Mouse (Mus musculus): Measurements from ENCODE around the gene 2610028H24Rik.

Gene 2610028H24Rik

DNA sequence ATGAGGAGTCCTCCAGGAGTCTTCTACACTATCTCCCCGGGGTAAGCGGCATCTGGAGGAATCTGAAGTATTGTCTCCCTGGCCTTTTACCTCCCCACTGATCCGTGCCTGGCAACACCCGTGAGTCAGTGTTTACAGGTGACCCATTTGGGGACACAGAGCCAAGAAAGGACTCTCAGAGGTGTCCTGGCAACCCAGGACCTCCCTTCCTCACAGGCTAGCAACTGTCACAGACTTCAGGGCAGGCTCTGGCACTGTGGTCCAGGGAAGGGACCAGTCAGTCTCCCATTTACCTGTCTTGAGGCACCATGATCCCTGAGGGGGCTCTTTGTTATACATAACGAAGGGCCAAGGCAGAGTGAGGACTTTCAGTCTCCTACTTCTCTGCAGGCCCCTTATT, at the start of gene 2610028H24Rik:
TSS of gene 2610028H24Rik (plus strand) at position 231 of the 400 bp plus-strand sequence.
- no peak for DNase-seq

DNA sequence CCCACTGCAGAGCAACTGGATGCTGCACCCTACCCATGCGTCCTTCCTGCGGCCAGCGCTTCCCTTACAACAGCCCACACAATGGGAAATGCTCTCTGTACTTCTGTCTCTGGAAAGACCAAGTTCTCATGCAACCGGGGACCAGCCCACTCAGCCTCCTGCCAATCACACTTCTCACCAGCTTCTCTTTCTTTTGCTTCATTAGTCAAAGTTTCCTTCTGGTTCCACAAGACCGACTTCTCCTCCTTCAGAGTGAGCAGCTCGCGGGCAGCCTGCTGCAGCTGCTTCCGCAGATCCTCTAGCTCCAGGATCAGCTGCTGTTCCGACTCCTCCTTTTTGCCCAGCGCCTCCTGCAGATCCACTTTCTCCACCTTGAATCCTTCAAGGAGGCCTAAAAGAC, 40.4 kb upstream of the 2610028H24Rik start:
- peak; percentile 48 for DNase-seq

- DNase-seq, result peak; percentile 74
These were observed 32.1 kb upstream of the 2610028H24Rik start for GRCm38 (mm10) chr10:76416811-76417210.

GRCm38 (mm10) chr10:76425674-76426073, 23.2 kb upstream of the 2610028H24Rik start:
- DNase-seq, result no peak

- no peak for DNase-seq
These were observed 15.0 kb upstream of the 2610028H24Rik start for GRCm38 (mm10) chr10:76433925-76434324.

- DNase-seq, result no peak
These were observed 9.6 kb upstream of the 2610028H24Rik start for GRCm38 (mm10) chr10:76439107-76439890.

DNA sequence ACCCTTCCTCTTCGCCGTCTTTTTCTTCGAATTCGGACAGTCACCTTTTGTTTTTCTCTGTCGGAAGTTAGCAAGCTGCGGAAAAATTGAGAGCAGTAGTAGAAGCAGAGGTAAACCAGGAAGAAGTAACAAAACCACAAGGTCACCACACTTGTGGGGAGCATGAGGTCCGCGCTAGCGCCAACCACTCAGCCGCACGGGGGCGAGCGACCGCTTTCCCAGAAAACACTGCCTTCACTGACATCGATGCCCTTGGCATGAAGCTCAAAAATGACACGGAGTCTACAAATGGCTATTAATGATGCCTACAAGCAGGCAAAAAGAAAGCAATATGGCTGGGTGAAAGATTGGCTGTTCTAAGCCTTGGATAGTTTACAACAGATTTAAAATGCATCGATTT, 8.6 kb upstream of the 2610028H24Rik start, which contains the start of gene AC141477.1:
TSS of gene AC141477.1 (minus strand) at position 164 of the 400 bp plus-strand sequence.
- no peak for DNase-seq

DNA sequence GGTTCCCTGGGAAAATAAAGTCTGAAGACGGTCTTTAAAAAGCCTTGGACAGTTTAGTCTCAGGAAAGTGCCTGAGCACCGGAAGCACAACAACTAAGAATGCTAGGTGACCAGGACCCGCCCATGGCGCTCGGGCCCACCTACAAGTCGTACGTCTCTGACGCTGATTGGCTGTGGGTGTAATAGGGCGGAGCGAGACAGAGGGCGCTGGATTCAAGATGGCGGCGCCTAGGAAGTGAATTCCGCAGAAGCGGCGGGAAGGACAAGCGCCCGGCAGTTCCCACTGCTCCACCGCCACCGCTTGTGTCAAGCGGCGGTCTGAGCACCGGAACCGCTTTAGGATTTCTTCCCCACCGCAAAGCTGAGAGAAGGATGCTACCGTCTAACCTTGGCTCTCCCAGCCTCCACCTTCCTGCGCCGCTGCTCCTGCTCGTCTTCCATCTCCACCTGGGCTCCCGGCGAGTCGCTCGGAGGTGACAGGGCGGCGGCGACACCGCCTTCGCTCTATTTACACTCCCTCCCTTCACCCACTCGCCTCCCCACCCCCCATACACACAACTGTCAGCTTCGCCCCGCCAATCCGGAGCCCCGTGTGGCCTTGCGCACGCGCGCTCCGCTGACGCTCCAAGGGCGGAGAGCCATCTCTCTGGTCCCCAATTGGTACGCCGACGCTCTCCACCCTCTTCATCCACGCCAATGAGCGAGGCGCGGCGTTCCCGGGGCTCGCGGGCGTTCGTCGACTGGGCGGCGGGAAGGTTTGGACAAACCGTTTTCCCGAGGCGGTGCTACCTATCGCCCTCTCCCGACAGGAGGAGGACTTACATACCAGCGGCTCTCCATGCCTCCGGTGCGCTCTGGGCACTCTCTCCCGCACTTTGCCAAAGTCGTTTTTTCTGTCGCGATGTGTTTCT, 6.4 kb upstream of the 2610028H24Rik start, which contains the start of gene Pcnt:
TSS of gene Pcnt (minus strand) at position 609 of the 911 bp plus-strand sequence.
- peak; percentile 98 for DNase-seq

GRCm38 (mm10) chr10:76445996-76446681, 2.7 kb upstream of the 2610028H24Rik start:
- no peak for DNase-seq

DNA sequence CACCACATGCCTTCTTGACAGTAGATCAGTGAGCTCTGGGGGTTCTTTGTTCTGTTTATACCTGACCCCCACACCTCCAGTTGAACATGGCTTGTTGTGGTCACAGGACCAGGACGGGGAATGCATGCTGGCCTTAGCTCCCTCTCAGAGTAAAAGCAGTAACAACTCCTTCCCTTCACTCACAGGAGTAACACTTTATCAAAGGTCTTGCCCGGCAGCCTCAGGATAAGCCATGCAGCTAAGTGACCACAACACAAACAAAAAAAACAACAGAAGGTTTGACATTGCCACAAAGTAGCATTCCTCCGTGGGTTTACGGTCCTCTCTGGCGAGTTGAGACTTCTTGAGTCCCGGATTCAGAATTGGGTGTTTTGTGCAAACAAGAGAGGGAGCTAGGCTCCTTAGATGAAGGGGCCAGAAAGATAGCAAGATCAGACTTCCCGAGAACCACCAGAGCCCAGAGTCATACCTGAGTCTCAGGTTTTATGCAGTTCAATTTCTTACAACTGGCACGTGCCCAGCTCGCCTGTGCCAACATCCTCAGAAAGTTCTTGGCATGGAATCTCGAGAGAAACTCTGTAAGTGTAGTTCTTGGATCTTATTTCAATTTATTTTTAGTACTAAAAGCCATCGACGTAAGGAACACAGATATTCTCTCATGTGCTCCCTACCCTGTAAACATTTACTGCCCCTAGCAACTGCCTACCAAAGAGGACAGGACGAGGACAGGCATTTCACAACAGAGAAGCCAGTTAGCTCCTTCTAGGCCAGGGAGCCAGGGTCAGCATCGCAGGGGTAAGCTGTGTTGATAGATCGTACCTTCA, 1.3 kb upstream of the 2610028H24Rik start:
- no peak for DNase-seq

DNA sequence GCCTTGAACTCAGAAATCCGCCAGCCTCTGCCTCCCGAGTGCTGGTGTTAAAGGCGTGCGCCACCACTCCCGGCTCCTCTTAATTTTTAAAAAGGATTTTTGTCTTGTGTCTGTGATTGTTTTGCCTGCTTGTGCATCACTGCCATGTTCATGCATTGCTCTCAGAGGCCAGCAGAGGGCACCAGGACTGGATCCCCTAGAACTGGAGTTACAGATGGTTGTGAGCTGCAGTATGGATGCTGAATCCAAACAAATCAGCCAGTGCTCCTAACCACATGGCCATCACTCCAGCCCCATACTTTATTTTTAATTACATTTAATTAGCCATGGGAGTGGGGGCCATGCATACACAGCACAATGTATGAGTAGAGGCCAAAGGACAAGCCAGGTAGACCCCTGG, 6.4 kb downstream of the 2610028H24Rik start:
- peak; percentile 49 for DNase-seq

DNA sequence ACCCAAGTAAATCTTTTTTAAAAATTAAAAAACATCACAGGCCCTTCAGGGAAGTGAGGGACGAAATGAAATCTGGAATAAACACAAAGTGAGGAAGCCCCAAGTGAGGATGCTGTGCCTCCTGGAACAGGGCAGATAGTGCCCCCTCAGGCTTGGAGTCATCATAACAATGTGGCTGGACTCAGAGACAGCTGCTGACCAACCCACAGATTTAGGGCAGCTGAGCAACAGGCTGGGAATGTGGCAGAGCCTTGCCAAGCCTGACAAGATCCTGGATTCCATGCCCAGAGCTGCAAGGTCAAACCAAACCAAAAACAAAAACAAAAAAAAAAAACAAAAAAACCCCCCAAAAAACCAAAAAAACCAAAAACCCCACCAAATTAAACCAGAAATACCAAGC, 12.4 kb downstream of the 2610028H24Rik start:
- no peak for DNase-seq

- peak; percentile 38 for DNase-seq
These were observed 13.4 kb downstream of the 2610028H24Rik start for GRCm38 (mm10) chr10:76462312-76462711.

DNA sequence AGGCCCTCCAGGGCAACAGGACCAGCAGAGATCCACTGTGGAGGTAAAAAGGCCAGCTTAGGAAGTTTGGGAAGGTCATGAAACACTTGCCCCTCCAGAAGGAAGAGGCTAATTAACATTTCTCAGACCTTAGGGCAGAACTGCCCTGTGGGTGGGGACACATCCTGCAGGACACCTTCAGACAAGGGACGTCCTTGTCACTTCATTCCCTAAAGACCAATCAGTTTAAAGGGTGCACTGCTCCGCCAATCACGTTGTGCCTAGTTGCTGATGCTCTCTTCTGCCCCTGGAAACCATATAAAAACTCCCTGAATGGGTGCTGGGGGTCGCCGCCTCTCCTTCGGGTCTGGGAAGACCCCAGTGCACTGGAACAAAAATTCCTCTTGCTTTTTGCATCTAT, 13.8 kb downstream of the 2610028H24Rik start:
- no peak for DNase-seq

GRCm38 (mm10) chr10:76468203-76469162, 19.6 kb downstream of the 2610028H24Rik start, which contains the start of the genes Mcm3ap and Ybey:
Gene Mcm3ap (plus strand): TSS chr10:76468927.
Gene Ybey (minus strand): TSS chr10:76469114.
- DNase-seq, result peak; percentile 91

GRCm38 (mm10) chr10:76473759-76474158, 24.9 kb downstream of the 2610028H24Rik start:
- no peak for DNase-seq

GRCm38 (mm10) chr10:76480851-76481250, 32.0 kb downstream of the 2610028H24Rik start:
- DNase-seq, result no peak

- no peak for DNase-seq
These were observed 32.6 kb downstream of the 2610028H24Rik start for GRCm38 (mm10) chr10:76481480-76481879.

- no peak for DNase-seq
These were observed 37.4 kb downstream of the 2610028H24Rik start for GRCm38 (mm10) chr10:76486302-76486701.

- no peak for DNase-seq
These were observed 39.4 kb downstream of the 2610028H24Rik start for GRCm38 (mm10) chr10:76488265-76488664.
